Mouse (Mus musculus) myocyte (in vitro differentiated cells): ENCODE measurements around the gene Trpv4. TPM values are rescaled to one million over a fixed set of nuclear protein-coding genes. Genes with fewer than 3 reads are reported as not detected.

Source experiments
- H3K27me3 ChIP-seq: one replicate; pipeline ENCODE4 v1.6.1; 2011; ENCODE audit not compliant: control insufficient read depth, insufficient read depth, insufficient read length
- H3K36me3 ChIP-seq: one replicate; pipeline ENCODE4 v1.6.1; 2011; ENCODE audit not compliant: control insufficient read depth, insufficient read depth
- H3K4me2 ChIP-seq: one replicate; pipeline ENCODE4 v1.6.1; 2011; ENCODE audit warnings: low read depth, control low read depth
- H3K4me3 ChIP-seq: one replicate; pipeline ENCODE4 v1.5.1; 2011; ENCODE audit warnings: mild to moderate bottlenecking, control low read depth, moderate library complexity
- H3K79me2 ChIP-seq: one replicate; pipeline ENCODE4 v1.6.1; 2011; ENCODE audit not compliant: control insufficient read depth, insufficient read depth
- H3ac ChIP-seq: one replicate; pipeline ENCODE4 v1.6.1; 2011; ENCODE audit not compliant: control insufficient read depth, insufficient read length
- CEBPB ChIP-seq: IDR thresholded peaks from 2 replicates; pipeline ENCODE4 v1.6.1; 2011; ENCODE audit warnings: mild to moderate bottlenecking, moderate library complexity; ENCODE audit not compliant: poor library complexity, insufficient read depth, severe bottlenecking
- E2F4 ChIP-seq: IDR thresholded peaks from one replicate; pipeline ENCODE4 v1.6.1; 2011; ENCODE audit warnings: mild to moderate bottlenecking, control low read depth, moderate library complexity; ENCODE audit not compliant: insufficient read depth
- MAX ChIP-seq: IDR thresholded peaks from one replicate; pipeline ENCODE4 v1.6.1; 2011; ENCODE audit warnings: low read depth, mild to moderate bottlenecking, control low read depth
- MYOD1 ChIP-seq, 3 experiments: IDR thresholded peaks; one replicate each; pipeline ENCODE4 v1.6.1; 2011; ENCODE audit warnings: control low read depth in 2 of 3, low read depth in 2 of 3, mild to moderate bottlenecking in 2 of 3, moderate library complexity in 1 of 3; ENCODE audit not compliant: insufficient read length in 2 of 3, control insufficient read depth in 1 of 3
- MYOG ChIP-seq, 3 experiments: IDR thresholded peaks; one replicate each; pipeline ENCODE4 v1.6.1; 2011; ENCODE audit warnings: control low read depth in 2 of 3, low read depth in 2 of 3, mild to moderate bottlenecking in 2 of 3; ENCODE audit not compliant: insufficient read length in 2 of 3, control insufficient read depth in 1 of 3, insufficient read depth in 1 of 3
- POLR2A ChIP-seq: IDR thresholded peaks from one replicate; pipeline ENCODE4 v1.6.1; 2011; ENCODE audit warnings: low read depth, mild to moderate bottlenecking, control low read depth, moderate library complexity; ENCODE audit not compliant: insufficient read length
- POLR2AphosphoS2 ChIP-seq: IDR thresholded peaks from one replicate; pipeline ENCODE4 v1.6.1; 2011; ENCODE audit warnings: low read depth, control low read depth; ENCODE audit not compliant: insufficient read length
- REST ChIP-seq: IDR thresholded peaks from one replicate; pipeline ENCODE4 v1.6.1; 2011; ENCODE audit warnings: mild to moderate bottlenecking, control low read depth, moderate library complexity; ENCODE audit not compliant: insufficient read depth, insufficient read length
- SRF ChIP-seq: IDR thresholded peaks from one replicate; pipeline ENCODE4 v1.6.1; 2011; ENCODE audit warnings: low read depth; ENCODE audit not compliant: control insufficient read depth, insufficient read length
- TCF12 ChIP-seq: IDR thresholded peaks from one replicate; pipeline ENCODE4 v1.6.1; 2011; ENCODE audit warnings: mild to moderate bottlenecking, control low read depth; ENCODE audit not compliant: poor library complexity, insufficient read depth, severe bottlenecking
- TCF3 ChIP-seq: IDR thresholded peaks from one replicate; pipeline ENCODE4 v1.6.1; 2011; ENCODE audit warnings: low read depth, control low read depth; ENCODE audit not compliant: insufficient read length
- USF1 ChIP-seq: IDR thresholded peaks from one replicate; pipeline ENCODE4 v1.6.1; 2011; ENCODE audit warnings: low read depth, mild to moderate bottlenecking, control low read depth, moderate library complexity
- polyA plus RNA-seq: library from polyadenylated mRNA; unstranded; fragments of >200 nt; fragmentation: generic; extraction: Trizol; gene quantifications from one replicate; pipeline ENCODE4 v1.2.1, GENCODE M21; 2012; ENCODE audit warnings: missing spikeins

Gene Trpv4
- polyA plus RNA-seq, 1 experiment, result 0.12 TPM

DNA sequence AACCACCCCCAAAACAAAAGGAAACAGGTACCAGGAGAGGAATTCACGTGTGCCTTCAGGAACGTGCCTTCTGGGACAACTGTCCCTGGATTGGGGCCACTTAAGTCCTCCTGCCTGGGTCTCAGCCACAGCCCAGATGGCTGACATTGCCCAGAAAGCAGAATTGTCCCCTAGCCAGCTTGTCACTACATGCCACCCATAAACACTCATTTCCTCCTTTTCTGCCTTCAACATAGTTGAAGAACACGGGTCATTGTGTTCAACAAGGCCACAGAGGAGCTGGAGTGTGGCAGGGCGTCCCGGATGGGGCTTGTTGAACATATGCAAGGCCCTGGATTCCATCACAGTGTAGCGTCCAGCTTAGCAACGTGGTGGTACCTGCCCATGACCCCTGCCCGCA is 23.5 kb upstream of the Trpv4 start:
- Histone ChIP-seq H3K79me2 (no peaks in the 10 kb centered on the region), H3ac (no peak overlapping the region), H3K4me3 (no peak overlapping the region), H3K27me3 (no peaks in the 10 kb centered on the region), H3K4me2 (no peak overlapping the region), H3K36me3 (no peaks in the 10 kb centered on the region)
- TF ChIP-seq TCF3 (no peak), SRF (no peak), CEBPB (no peak), TCF12 (no peak), REST (no peak), MAX (no peak), USF1 (no peak), MYOG (IDR thresholded peaks at IDR 0.05; ENCODE audit: control insufficient read depth in 1 of 3, insufficient read depth in 1 of 3, insufficient read length in 2 of 3, low read depth in 2 of 3) (no peak), POLR2AphosphoS2 (no peak), MYOD1 (IDR thresholded peaks at IDR 0.05; ENCODE audit: control insufficient read depth in 1 of 3, insufficient read length in 2 of 3, low read depth in 2 of 3) (no peak), E2F4 (no peak), POLR2A (no peak)

DNA sequence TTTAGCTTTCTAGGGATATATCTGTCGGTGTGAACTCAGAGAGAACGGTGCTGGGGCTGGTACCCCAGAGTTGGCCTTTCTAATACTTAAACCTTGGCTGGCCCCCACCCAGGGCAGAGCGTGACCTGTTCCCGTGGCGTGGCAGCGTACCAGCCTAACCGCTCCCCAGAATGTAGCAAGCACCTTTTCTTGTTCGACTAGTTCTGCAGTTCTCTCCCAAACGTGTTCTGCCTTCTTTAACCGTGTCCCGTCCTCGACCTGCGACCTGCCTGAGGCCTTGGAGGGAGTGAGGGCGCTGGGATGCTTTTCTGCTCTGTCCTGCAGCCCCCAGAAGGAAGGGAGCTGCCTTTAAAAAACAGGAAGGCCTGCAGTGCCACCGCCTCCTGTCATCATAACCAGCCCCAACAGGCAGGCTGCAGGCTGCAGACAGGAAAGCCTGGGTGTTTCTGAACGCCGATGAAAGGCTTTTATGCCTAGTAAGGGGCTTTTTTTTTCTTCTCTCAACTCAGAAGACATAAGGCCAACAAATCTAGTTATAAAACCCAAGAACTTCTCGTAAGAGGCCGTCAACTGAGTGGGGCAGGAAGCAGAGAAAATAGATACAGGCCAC is 22.6 kb upstream of the Trpv4 start:
- Histone ChIP-seq H3K4me2 (no peak overlapping the region), H3K79me2 (no peaks in the 10 kb centered on the region), H3ac (no peak overlapping the region), H3K27me3 (no peaks in the 10 kb centered on the region), H3K36me3 (no peaks in the 10 kb centered on the region), H3K4me3 (no peak overlapping the region)
- TF ChIP-seq POLR2A, result no peak
- no peak for TF ChIP-seq CEBPB
- TF ChIP-seq TCF3, result no peak
- TF ChIP-seq USF1, result no peak
- TF ChIP-seq MYOG (IDR thresholded peaks at IDR 0.05; ENCODE audit: control insufficient read depth in 1 of 3, insufficient read depth in 1 of 3, insufficient read length in 2 of 3, low read depth in 2 of 3), result no peak
- TF ChIP-seq REST, result no peak
- no peak for TF ChIP-seq MYOD1 (IDR thresholded peaks at IDR 0.05; ENCODE audit: control insufficient read depth in 1 of 3, insufficient read length in 2 of 3, low read depth in 2 of 3)
- no peak for TF ChIP-seq POLR2AphosphoS2
- no peak for TF ChIP-seq MAX
- TF ChIP-seq SRF, result no peak
- TF ChIP-seq E2F4, result no peak
- no peak for TF ChIP-seq TCF12

DNA sequence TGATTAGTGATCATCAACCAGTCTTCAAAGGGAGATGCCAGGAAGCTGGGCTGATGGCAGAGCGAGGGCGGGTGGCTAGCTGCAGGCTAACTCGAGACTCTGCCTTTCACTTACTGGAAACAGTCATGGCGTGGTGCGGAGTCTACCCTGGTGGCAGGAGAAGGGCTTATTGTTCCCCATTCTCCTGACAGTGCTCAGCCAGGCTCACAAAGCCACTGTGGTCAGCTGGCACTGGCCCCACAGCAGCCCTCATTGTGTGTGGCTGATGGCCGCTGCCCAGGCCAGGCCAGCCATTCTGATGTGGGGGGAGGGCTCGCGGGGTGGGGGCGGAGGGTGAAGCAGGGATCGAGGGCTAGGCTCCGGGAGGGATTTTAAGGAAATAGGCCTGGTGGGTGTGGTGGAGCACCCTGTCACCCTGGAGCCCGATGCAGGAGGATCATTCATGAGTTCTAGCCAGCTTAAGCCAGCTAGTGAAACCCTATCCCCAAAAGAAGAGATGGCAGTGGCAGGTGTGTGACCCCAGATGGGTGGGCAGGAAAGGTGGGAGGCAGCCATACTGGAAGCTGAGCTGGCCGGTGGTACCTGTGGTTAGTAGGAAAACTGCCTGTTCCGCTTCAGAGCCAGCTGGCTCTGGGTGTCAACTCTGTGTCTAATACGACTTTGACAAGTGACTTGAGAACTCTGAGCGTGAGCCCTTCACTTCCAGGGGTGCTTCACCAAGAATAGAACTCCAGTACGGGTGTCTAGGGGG is 21.8 kb upstream of the Trpv4 start:
- Histone ChIP-seq H3K36me3 (no peaks in the 10 kb centered on the region), H3K79me2 (no peaks in the 10 kb centered on the region), H3ac (no peak overlapping the region), H3K4me2 (no peak overlapping the region), H3K27me3 (no peaks in the 10 kb centered on the region), H3K4me3 (no peak overlapping the region)
- TF ChIP-seq MYOD1 (IDR thresholded peaks at IDR 0.05; ENCODE audit: control insufficient read depth in 1 of 3, insufficient read length in 2 of 3, low read depth in 2 of 3), result peak in 1 of 3 experiments; percentile 94
- TF ChIP-seq TCF12, result no peak
- TF ChIP-seq MYOG (IDR thresholded peaks at IDR 0.05; ENCODE audit: control insufficient read depth in 1 of 3, insufficient read depth in 1 of 3, insufficient read length in 2 of 3, low read depth in 2 of 3), result peak in 1 of 3 experiments; percentile 45

DNA sequence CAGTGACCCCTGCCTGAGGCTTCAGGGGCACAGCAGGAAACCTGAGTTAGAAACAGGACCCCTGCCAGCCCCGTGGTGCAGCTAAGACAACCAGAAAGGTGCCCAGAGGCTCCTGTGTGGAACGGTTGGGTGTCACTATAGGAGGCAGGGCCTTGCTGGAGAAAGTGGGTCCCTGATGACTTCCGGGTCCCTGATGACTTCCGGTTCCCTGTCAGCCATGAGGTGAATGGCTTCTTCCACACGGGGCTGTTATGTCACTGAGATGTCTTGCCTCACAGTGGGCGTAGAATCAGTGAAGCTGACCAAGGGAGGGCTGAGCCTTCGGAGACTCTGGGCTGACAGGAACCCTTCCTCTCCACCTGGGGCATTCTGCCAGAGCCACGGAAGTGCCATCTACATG is 16.4 kb upstream of the Trpv4 start:
- H3K27me3 ChIP-seq, result no peaks in the 10 kb centered on the region
- H3K4me3 ChIP-seq, result no peak overlapping the region
- no peak overlapping the region for H3ac ChIP-seq
- TF ChIP-seq MYOG (IDR thresholded peaks at IDR 0.05; ENCODE audit: control insufficient read depth in 1 of 3, insufficient read depth in 1 of 3, insufficient read length in 2 of 3, low read depth in 2 of 3), result no peak
- TF ChIP-seq USF1, result no peak
- TF ChIP-seq MYOD1 (IDR thresholded peaks at IDR 0.05; ENCODE audit: control insufficient read depth in 1 of 3, insufficient read length in 2 of 3, low read depth in 2 of 3), result no peak
- TF ChIP-seq TCF12, result no peak
- TF ChIP-seq CEBPB, result no peak
- TF ChIP-seq TCF3, result no peak
- TF ChIP-seq MAX, result no peak
- no peak for TF ChIP-seq POLR2A
- no peak for TF ChIP-seq E2F4
- TF ChIP-seq REST, result no peak
- no peak for TF ChIP-seq POLR2AphosphoS2
- no peak for TF ChIP-seq SRF
- no peaks in the 10 kb centered on the region for H3K36me3 ChIP-seq
- H3K4me2 ChIP-seq, result no peak overlapping the region
- H3K79me2 ChIP-seq, result no peaks in the 10 kb centered on the region
